Mouse (Mus musculus): ENCODE measurements around the gene 4930503B20Rik.

Gene 4930503B20Rik

DNA sequence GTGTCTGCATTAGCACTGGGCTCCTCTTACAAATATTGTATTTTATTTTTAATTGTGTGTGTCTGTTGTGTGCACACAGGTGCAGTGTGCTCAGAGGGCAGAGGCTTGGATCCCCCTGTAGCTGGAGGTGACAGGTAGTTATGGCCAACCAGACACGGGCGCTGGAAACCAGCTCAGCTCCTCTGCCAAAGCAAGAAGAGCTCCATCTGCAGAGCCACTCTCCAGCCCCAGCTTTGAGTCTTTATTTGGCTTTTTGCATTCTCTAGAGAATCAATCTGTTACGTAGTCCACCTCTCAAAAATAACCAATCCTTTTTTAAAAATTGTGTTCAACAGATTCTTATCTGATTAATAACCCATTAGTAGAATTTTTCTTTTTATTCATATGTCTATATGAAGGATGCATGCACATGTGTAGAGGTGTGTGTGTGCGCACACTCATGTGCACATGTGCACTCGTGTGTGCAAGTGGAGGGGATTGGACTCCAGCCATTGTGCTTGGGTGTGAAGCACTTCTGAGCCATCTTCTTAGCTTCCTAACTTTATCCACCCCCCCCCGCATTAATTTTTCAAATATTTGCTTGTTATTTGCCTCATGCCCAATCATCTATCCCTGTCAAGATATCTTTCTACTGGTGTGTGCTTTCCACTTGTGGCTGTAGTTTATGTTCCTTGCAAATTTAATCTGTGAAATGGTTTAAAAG, 51.8 kb downstream of the 4930503B20Rik start:
- DNase-seq (ENCODE audit: low spot score): no peak

DNA sequence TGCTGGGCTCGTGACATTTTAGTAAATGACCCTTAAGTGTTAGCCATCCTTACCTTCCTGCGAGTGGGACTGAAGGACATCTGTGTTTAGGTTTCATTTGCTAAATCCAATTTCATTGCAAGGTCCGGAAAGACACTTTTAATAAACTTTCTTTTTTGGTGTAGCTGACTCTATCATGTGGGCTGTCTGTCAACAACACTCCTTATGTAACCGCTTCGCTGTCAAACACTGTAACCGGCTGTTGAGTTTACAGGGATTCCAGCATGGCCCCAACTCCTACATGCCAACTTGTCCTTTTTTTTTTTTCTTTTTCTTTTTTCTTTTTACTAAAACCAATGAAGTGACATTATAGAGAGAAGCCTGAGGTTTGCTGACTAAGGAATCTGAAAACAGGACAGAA, 52.7 kb downstream of the 4930503B20Rik start:
- DNase-seq (ENCODE audit: low spot score): no peak

DNA sequence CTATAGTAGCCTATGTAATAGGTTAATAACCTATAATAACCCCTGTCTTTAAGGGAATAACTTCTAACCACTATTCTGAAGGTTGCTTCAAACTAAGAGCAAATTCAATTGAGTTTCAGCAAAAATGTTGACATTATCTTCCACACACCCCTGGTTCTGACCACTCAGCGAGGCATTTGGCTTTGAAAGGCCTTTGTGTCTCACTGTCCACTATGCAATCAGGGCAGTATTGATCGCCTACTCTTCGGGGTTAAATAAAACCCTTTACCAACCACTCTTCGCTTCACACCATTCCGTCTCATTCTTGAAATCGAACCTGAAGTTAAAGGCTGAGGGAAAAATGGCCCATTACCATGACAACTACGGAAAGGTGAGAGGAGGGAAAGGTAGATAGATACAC, 54.3 kb downstream of the 4930503B20Rik start:
- DNase-seq (ENCODE audit: low spot score): no peak

DNA sequence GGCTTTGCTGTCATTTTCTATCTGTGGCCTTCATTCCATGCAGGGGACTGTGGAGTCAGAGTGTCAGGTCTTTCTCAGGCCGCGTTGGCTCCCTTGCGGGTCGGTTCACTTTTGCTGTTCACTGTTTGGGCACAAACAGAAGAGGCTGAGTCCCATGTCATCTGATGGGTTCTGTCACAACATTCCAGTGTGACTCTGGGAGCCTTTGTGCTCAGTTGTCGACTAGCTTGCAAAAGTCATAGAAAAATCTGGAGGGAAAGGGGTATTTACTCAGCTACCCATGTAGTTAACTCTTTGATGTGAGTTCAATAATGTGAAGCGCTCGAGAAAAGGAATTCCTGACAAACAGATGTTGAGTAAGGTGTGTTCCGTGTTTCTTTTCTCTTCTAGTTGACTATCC, 54.7 kb downstream of the 4930503B20Rik start:
- DNase-seq (ENCODE audit: low spot score): no peak

DNA sequence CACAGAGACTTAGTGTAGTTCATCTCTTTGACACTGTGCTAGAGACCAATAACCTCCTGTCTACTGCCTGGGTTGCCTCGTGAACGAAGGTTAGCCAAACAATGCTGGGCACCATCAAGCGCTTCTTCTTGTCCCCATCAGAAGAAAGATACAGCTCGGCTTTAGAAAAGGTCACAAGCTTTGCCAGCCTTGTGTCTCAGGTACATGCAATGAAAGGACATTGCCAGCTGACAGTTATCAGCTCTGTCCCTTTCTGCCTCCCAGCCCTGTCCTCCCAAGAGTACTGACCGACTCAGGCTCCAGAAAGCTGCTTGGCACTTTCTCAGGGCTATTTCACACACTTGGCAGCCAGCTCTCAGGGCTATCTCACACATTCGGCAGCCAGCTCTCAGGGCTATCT, 55.7 kb downstream of the 4930503B20Rik start:
- DNase-seq (ENCODE audit: low spot score): no peak

All from layer of hippocampus, adult 9-10 months (tissue).